Mouse (Mus musculus) right cerebral cortex, postnatal 10 days (tissue): ENCODE measurements around the gene Smyd3.

ENCODE experiments used
- DNase-seq, 2 experiments: peaks; one replicate each; pipeline ENCODE4 v3.0.0; 2021; ENCODE audit warnings: low spot score in 2 of 2

Smyd3 gene

GRCm38 (mm10) chr1:178961661-178962060 is 556.2 kb downstream of the Smyd3 start:
- DNase-seq, result no peak

GRCm38 (mm10) chr1:178960015-178960559 is 557.8 kb downstream of the Smyd3 start:
- DNase-seq, result peak; percentile 84 to 92

- no peak for DNase-seq
Measured at GRCm38 (mm10) chr1:178958641-178959040, 559.2 kb downstream of the Smyd3 start.

- no peak for DNase-seq
Measured at GRCm38 (mm10) chr1:178952910-178953309, 564.9 kb downstream of the Smyd3 start.

GRCm38 (mm10) chr1:178942251-178942963 is 575.4 kb downstream of the Smyd3 start:
- no peak for DNase-seq

- no peak for DNase-seq
Measured at GRCm38 (mm10) chr1:178940353-178940752, 577.5 kb downstream of the Smyd3 start.

GRCm38 (mm10) chr1:178936976-178937375 is 580.9 kb downstream of the Smyd3 start:
- no peak for DNase-seq

GRCm38 (mm10) chr1:178936457-178936856 is 581.4 kb downstream of the Smyd3 start:
- DNase-seq, result no peak

GRCm38 (mm10) chr1:178933953-178934637 is 583.7 kb downstream of the Smyd3 start:
- no peak for DNase-seq

- DNase-seq, result no peak
Measured at GRCm38 (mm10) chr1:178929531-178929930, 588.3 kb downstream of the Smyd3 start.

- DNase-seq, result no peak
Measured at GRCm38 (mm10) chr1:178924492-178925183, 593.2 kb downstream of the Smyd3 start.

- no peak for DNase-seq
Measured at GRCm38 (mm10) chr1:178917194-178917902, 600.5 kb downstream of the Smyd3 start.

GRCm38 (mm10) chr1:178915056-178915455 is 602.8 kb downstream of the Smyd3 start:
- DNase-seq, result no peak

- no peak for DNase-seq
Measured at GRCm38 (mm10) chr1:178912936-178913716, 604.7 kb downstream of the Smyd3 start.

GRCm38 (mm10) chr1:178910951-178911350 is 606.9 kb downstream of the Smyd3 start:
- no peak for DNase-seq
